In genomic region chr15:69273518-69273917, GRCm38 (mm10) we compare ENCODE assay signal across 21 mouse cellular contexts.
"Had no signal": no experiment of that assay in that cellular context is flagged by ENCODE, and none has a peak within 500 bp of the region (broad histone marks: within the 10 kb centered on the region; RNA-seq: fewer than 3 reads in every experiment).

No protein-coding gene starts in this region.

- H3K27me3 ChIP-seq: limb, embryonic 12.5 days; limb, embryonic 15.5 days; megakaryocyte, embryonic 14.5 days; midbrain, embryonic 12.5 days; neural tube, embryonic 13.5 days had no signal

- DNase-seq: kidney, adult 2 months; kidney, postnatal 25 days; liver, postnatal 0 days; lung, embryonic 14.5 days; lung, postnatal 10 days; lung, postnatal 36 days; retina, postnatal 1 day; thymus, postnatal 25 days had no signal

- H3K4me3 ChIP-seq: layer of hippocampus, adult 2 months; limb, embryonic 12.5 days; limb, embryonic 15.5 days; megakaryocyte, embryonic 14.5 days; midbrain, embryonic 12.5 days; myocyte; neural tube, embryonic 13.5 days had no signal

- H3K4me1 ChIP-seq: limb, embryonic 15.5 days; megakaryocyte, embryonic 14.5 days; midbrain, embryonic 12.5 days; neural tube, embryonic 13.5 days had no signal

- ATAC-seq: intestine, postnatal 0 days; liver, postnatal 0 days; midbrain, embryonic 16.5 days had no signal

- H3K36me3 ChIP-seq: limb, embryonic 12.5 days; limb, embryonic 15.5 days; midbrain, embryonic 12.5 days; neural tube, embryonic 13.5 days had no signal

- H3K4me2 ChIP-seq: limb, embryonic 12.5 days; limb, embryonic 15.5 days; liver, embryonic 11.5 days; lung, embryonic 14.5 days; midbrain, embryonic 12.5 days; neural tube, embryonic 13.5 days had no signal

- H3K27ac ChIP-seq: kidney, postnatal 0 days; layer of hippocampus, adult 2 months; limb, embryonic 12.5 days; limb, embryonic 15.5 days; liver, embryonic 14.5 days; midbrain, embryonic 12.5 days; neural tube, embryonic 13.5 days; stomach, postnatal 0 days had no signal

- H3K9ac ChIP-seq: limb, embryonic 12.5 days; limb, embryonic 15.5 days; liver, embryonic 14.5 days; liver, postnatal 0 days; lung, embryonic 14.5 days; midbrain, embryonic 12.5 days; neural tube, embryonic 13.5 days had no signal

- H3K9me3 ChIP-seq: limb, embryonic 12.5 days; limb, embryonic 15.5 days; midbrain, embryonic 12.5 days; neural tube, embryonic 13.5 days had no signal
